Mouse (Mus musculus) duodenum, adult 2 months (tissue): ENCODE results near the gene Atp5k. TPM values are rescaled to one million over a fixed set of nuclear protein-coding genes. Genes with fewer than 3 reads are reported as not detected.

Source experiments
- polyA plus RNA-seq: library from polyadenylated mRNA; depleted of rRNA; stranded (reverse); fragments of >200 nt; gene quantifications from 2 replicates; pipeline ENCODE4 v1.2.3, GENCODE M21; 2012; ENCODE audit warnings: low replicate concordance; rRNA removed

The Atp5k gene
- 53.7 and 61.7 TPM in 2 replicates for polyA plus RNA-seq

DNA sequence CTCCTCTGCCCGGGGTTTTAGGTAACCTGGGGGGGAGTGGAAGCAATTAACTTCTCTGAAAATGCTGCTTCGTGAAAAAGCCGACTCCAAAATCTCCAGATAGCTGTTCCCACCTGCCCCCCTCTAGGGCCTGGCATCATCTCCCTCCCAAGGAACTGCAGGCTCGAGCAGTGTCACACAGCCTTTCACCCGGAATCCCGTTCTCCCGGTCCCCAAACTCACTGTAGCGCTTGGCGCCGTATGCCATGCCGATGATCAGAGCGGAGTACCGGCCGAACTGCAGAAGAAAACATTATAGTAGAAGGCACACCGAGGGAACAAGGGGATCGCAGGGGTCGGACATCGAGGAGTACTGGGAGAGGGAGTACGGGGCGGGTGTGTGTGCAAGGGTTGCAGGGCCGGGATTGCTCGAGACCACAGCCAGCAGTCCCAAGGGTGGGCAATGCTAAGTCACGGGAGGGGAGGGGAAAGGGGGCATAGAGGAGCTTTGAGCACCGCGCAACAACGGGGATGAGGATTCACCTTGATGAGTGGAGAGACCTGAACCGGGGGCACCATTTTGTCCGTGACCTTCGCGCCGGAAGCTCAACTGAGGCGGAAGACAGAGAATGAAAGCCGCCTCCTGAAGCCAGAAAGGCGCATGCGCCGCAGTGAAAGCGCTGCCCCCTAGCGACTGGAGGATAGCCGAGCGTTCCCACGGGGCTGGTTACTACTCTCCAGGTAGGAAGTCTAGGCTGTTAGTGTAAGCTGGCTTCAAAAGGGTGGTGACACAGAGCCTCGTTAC, at the start of gene Atp5k:
Gene Atp5k (minus strand): TSS at position 645 of the 784 bp plus-strand sequence.

DNA sequence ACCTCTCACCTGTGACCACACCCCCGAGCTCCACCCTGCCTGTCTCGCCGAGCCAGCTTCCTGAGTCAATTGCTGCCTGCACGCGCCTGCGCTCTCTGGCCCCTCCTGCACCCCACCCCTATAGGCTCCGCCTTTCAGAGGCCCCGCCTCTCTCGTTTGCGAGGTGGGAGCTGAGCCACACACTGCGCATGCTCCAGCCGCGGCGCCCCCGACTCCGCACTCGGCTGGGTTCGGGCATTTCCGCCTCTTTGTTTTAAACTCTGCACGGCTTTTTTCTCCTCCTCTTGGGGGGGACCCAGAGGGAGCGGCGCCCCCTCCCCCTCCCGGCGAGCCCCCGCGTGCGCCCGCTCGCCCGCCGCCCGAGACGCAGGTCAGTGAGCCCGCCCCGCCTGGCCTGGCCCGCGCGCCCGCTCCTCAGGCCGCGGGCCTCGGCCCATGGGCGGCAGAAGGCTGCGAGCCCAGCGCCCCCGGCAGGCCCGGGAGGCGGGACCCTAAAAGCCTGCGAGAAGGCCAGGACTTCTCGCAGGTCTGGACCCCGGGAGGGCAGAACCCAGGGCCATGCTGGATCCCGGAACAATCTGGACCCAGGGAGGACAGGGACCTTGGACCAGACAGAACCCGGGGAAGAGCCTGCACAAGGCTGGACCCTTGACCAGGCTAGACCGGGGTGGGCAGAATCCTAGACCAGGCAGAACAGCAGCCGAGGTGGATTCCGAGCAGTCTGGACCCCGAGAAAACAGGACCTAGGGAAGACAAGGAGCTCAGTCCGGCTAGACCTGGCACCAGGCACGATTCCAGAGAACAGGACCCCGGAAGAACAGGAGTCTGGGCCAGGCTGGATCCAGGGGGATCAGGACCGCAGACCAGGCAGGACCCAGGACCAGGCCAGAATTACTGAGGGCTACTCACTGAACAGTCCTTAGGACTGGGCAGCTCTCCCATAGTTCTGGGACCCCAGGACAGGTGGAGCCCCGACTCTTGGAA, 27.1 kb upstream of the Atp5k start, which contains the start of gene Pcgf3:
Gene Pcgf3 (plus strand): TSS at position 151 of the 984 bp plus-strand sequence.

DNA sequence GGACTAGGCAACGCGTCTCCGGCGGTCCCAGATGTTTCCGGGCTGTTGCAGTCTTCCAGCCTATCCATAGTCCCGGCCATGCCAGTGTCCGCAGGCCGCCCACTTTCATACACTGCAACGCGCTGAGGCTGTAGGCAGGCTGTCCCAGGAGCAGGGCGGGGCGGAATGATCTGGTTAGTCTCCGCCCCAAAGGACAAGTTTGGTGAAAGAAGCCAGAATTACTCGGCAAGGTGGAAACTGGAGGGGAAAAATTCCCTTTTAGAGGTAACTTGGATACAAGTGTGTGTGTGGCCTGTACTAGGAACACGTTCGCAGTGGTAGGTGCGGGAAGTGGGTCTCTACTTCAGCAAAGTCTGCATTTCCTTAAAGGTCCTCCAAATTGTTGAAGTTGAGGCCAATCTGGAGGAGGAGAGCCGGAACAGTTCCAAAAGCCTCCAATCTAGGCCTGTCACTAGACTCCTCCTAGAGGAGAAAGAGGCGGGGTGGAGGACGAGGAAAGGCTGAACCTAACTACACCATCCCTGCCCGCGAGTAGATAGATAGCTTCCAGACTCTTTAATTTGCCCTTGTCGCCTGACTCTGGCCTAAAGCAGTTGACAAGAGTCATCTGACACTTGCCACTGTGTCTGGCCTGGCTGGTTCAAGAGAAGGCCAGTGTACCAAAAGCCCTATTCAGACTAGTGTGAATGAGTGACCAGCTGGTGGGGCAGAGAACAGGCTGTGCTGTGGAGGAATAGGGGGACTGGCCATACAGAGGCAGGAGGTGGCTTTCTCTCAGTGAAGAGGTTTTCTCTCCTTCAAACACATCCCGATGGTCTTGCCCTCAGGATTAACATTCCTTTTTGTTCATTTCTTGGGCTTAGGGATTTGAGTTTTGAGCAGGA, 14.8 kb upstream of the Atp5k start, which contains the start of gene Mfsd7a:
Gene Mfsd7a (minus strand): TSS at position 107 of the 884 bp plus-strand sequence.

DNA sequence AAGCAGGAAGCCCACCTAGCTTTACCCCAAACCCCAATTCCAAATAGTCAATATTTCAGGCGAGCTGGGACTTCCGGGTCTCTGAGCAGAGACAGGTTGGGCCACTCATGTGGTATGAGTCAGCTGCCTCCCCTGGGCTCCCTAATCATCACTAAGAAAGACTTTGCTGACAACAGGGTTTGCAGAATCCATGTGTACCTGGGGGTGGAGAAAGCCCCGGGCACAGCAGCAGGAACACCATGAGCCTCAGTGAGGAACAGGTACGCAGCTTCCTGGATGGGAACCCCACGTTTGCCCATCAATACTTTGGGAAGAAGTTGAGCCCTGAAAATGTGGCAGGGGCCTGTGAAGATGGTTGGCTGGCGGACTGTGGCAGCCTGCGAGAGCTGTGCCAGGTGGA, 46.0 kb downstream of the Atp5k start, which contains the start of gene Pde6b:
Gene Pde6b (plus strand): TSS at position 191 of the 400 bp plus-strand sequence.

Other genes starting within 250 kb of the Atp5k start
- 10.6 and 12.5 TPM in 2 replicates for gene Dr1, start 165.6 kb downstream of the Atp5k start, polyA plus RNA-seq
- 3.5 and 4.2 TPM in 2 replicates for gene Pigg, start 121.8 kb downstream of the Atp5k start, polyA plus RNA-seq
- 0.60 and 1.6 TPM in 2 replicates for gene Gm42517, start 66.5 kb downstream of the Atp5k start, polyA plus RNA-seq
- not detected in 2 replicates for gene Pde6b, start 46.1 kb downstream of the Atp5k start, polyA plus RNA-seq
- 5.6 and 8.4 TPM in 2 replicates for gene Mfsd7a, start 14.4 kb upstream of the Atp5k start, polyA plus RNA-seq
- 4.3 and 7.0 TPM in 2 replicates for gene Pcgf3, start 26.8 kb upstream of the Atp5k start, polyA plus RNA-seq
- 0.23 and 0.49 TPM in 2 replicates for gene Cplx1, start 115.6 kb upstream of the Atp5k start, polyA plus RNA-seq
- 93.5 and 109 TPM in 2 replicates for gene Gak, start 195.3 kb upstream of the Atp5k start, polyA plus RNA-seq
- gene Tmem175, start 195.3 kb upstream of the Atp5k start, polyA plus RNA-seq: 29.2 and 29.5 TPM in 2 replicates
- gene Idua, start 225.9 kb upstream of the Atp5k start, polyA plus RNA-seq: 15.6 and 18.3 TPM in 2 replicates
- gene Dgkq, start 235.2 kb upstream of the Atp5k start, polyA plus RNA-seq: 38.3 and 49.1 TPM in 2 replicates
- 0.16 TPM in 1 of 2 replicates, not detected in the other for gene Slc26a1, start 241.1 kb upstream of the Atp5k start, polyA plus RNA-seq